Mouse (Mus musculus): ENCODE results near the gene Ubtf.

DNA sequence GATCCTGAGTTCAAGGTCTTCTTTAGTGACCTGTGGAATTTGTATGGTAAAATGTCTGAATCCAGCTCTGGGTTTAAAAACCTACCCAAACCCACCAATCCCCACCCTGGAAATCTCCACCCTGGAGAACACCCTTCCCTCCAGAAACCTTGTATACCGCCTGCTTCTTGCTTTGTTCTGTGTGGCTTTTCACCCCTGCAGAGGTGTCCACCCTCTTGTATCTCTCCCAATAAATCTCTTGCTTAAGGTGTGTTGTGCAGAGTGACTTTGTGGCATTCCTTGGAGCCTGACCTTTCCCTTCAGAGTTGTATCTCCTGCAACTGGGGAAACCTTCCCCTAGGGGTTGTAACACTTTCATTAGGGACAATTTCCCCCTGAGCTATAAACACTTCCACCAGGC is 18.4 kb upstream of the Ubtf start:
- no peak for TF ChIP-seq CTCF (IDR thresholded peaks at IDR 0.05; ENCODE audit: insufficient read depth, low read length)
- TF ChIP-seq POLR2A (IDR thresholded peaks at IDR 0.05; ENCODE audit: borderline replicate concordance, extremely low read depth, low read depth, low read length) = no peak

Measured in lung, adult 2 months (tissue).